Mouse (Mus musculus): ENCODE data around the gene Osbpl10. TPM values are rescaled to one million over a fixed set of nuclear protein-coding genes. Genes with fewer than 3 reads are reported as not detected.
A peak's percentile ranks its signal among the peaks of the same experiment; 100 is the strongest.

The Osbpl10 gene
- 1.4 and 1.6 TPM in 2 replicates for polyA plus RNA-seq (2014; fragmentation: Nextera tagmentation; extraction: Ambion mirVana)

GRCm38 (mm10) chr9:114978281-114979111, at the start of gene Osbpl10:
Osbpl10 (plus strand) TSS chr9:114978569.
- Histone ChIP-seq H3K9me3 (ENCODE audit: control insufficient read depth, low read length) (no peaks in the 10 kb centered on the region), H3K27me3 (ENCODE audit: control insufficient read depth, insufficient read depth, low read length) (peaks cover 5% of the 10 kb centered on the region; the same call in 1 of the 2 replicates), H3K4me2 (ENCODE audit: low read depth) (peak within 1 kb of the TSS; percentile 76), H3K36me3 (ENCODE audit: control insufficient read depth, insufficient read depth, low read length) (no peaks in the 10 kb centered on the region), H3K4me1 (ENCODE audit: control insufficient read depth, insufficient read depth, low read length) (0 out of 2 replicates have a peak, but pooled peaks cover 6% of the 10 kb centered on the region), H3K27ac (ENCODE audit: low read depth, low read length) (peak within 1 kb of the TSS; percentile 75), H3K9ac (ENCODE audit: low read length) (peak within 1 kb of the TSS; percentile 80), H3K4me3 (ENCODE audit: low read depth, low read length) (peak within 1 kb of the TSS; percentile 76)
- DNase-seq (ENCODE audit: low spot score) (peak; percentile 76), ATAC-seq (ENCODE audit: insufficient read depth, low FRiP score, low TSS enrichment) (peak; percentile 90)
- WGBS = under 1% methylated on average over 61 of the region's 86 CpGs

GRCm38 (mm10) chr9:114930464-114931090, 47.8 kb upstream of the Osbpl10 start:
- H3K4me3 ChIP-seq (ENCODE audit: low read depth, low read length) = no peak overlapping the region
- peaks cover 8% of the 10 kb centered on the region; the same call in 1 of the 2 replicates for H3K4me1 ChIP-seq (ENCODE audit: control insufficient read depth, insufficient read depth, low read length)
- H3K9ac ChIP-seq (ENCODE audit: low read length) = no peak overlapping the region
- 86% methylated on average over 9 of the region's 9 CpGs for WGBS
- H3K27ac ChIP-seq (ENCODE audit: low read depth, low read length) = no peak overlapping the region
- ATAC-seq (ENCODE audit: insufficient read depth, low FRiP score, low TSS enrichment) = no peak
- no peaks in the 10 kb centered on the region; the same call in 1 of the 2 replicates for H3K36me3 ChIP-seq (ENCODE audit: control insufficient read depth, insufficient read depth, low read length)
- H3K9me3 ChIP-seq (ENCODE audit: control insufficient read depth, low read length) = no peaks in the 10 kb centered on the region
- DNase-seq (ENCODE audit: low spot score) = no peak
- no peaks in the 10 kb centered on the region for H3K27me3 ChIP-seq (ENCODE audit: control insufficient read depth, insufficient read depth, low read length)
- H3K4me2 ChIP-seq (ENCODE audit: low read depth) = no peak overlapping the region

- Histone ChIP-seq H3K9ac (ENCODE audit: low read length) (peak overlapping the region; percentile 70), H3K27ac (ENCODE audit: low read depth, low read length) (no peak overlapping the region), H3K36me3 (ENCODE audit: control insufficient read depth, insufficient read depth, low read length) (no peaks in the 10 kb centered on the region; the same call in 1 of the 2 replicates), H3K9me3 (ENCODE audit: control insufficient read depth, low read length) (no peaks in the 10 kb centered on the region), H3K4me1 (ENCODE audit: control insufficient read depth, insufficient read depth, low read length) (peaks cover 8% of the 10 kb centered on the region; the same call in 1 of the 2 replicates), H3K4me2 (ENCODE audit: low read depth) (peak overlapping the region; percentile 96), H3K4me3 (ENCODE audit: low read depth, low read length) (peak overlapping the region; percentile 73), H3K27me3 (ENCODE audit: control insufficient read depth, insufficient read depth, low read length) (no peaks in the 10 kb centered on the region)
- DNase-seq (ENCODE audit: low spot score) (no peak), ATAC-seq (ENCODE audit: insufficient read depth, low FRiP score, low TSS enrichment) (no peak)
- 26% methylated on average over 13 of the region's 13 CpGs for WGBS
Observed at GRCm38 (mm10) chr9:114932607-114933006, 45.8 kb upstream of the Osbpl10 start.

GRCm38 (mm10) chr9:114933037-114933722, 45.2 kb upstream of the Osbpl10 start:
- peak; percentile 49 for ATAC-seq (ENCODE audit: insufficient read depth, low FRiP score, low TSS enrichment)
- H3K4me2 ChIP-seq (ENCODE audit: low read depth) = peak overlapping the region; percentile 96
- no peaks in the 10 kb centered on the region for H3K9me3 ChIP-seq (ENCODE audit: control insufficient read depth, low read length)
- under 1% methylated on average over 46 of the region's 50 CpGs for WGBS
- H3K9ac ChIP-seq (ENCODE audit: low read length) = peak overlapping the region; percentile 70
- H3K27ac ChIP-seq (ENCODE audit: low read depth, low read length) = peak overlapping the region; percentile 34
- peak overlapping the region; percentile 73 for H3K4me3 ChIP-seq (ENCODE audit: low read depth, low read length)
- H3K4me1 ChIP-seq (ENCODE audit: control insufficient read depth, insufficient read depth, low read length) = peaks cover 8% of the 10 kb centered on the region; the same call in 1 of the 2 replicates
- DNase-seq (ENCODE audit: low spot score) = peak; percentile 31
- no peaks in the 10 kb centered on the region; the same call in 1 of the 2 replicates for H3K36me3 ChIP-seq (ENCODE audit: control insufficient read depth, insufficient read depth, low read length)
- H3K27me3 ChIP-seq (ENCODE audit: control insufficient read depth, insufficient read depth, low read length) = no peaks in the 10 kb centered on the region

- DNase-seq (ENCODE audit: low spot score) (peak; percentile 94), ATAC-seq (ENCODE audit: insufficient read depth, low FRiP score, low TSS enrichment) (peak; percentile 97)
- Histone ChIP-seq H3K36me3 (ENCODE audit: control insufficient read depth, insufficient read depth, low read length) (no peaks in the 10 kb centered on the region; the same call in 1 of the 2 replicates), H3K27me3 (ENCODE audit: control insufficient read depth, insufficient read depth, low read length) (no peaks in the 10 kb centered on the region), H3K4me1 (ENCODE audit: control insufficient read depth, insufficient read depth, low read length) (peaks cover 8% of the 10 kb centered on the region; the same call in 1 of the 2 replicates), H3K4me3 (ENCODE audit: low read depth, low read length) (peak within 1 kb of the TSS; percentile 73), H3K9ac (ENCODE audit: low read length) (peak within 1 kb of the TSS; percentile 70), H3K27ac (ENCODE audit: low read depth, low read length) (peak within 1 kb of the TSS; percentile 34), H3K9me3 (ENCODE audit: control insufficient read depth, low read length) (no peaks in the 10 kb centered on the region), H3K4me2 (ENCODE audit: low read depth) (peak within 1 kb of the TSS; percentile 96)
- WGBS = 1% methylated on average over 26 of the region's 30 CpGs
Observed at GRCm38 (mm10) chr9:114933723-114934171, 44.6 kb upstream of the Osbpl10 start, which contains the start of gene Gpd1l. Gpd1l (minus strand) TSS chr9:114933987.

- no peak overlapping the region for H3K9ac ChIP-seq (ENCODE audit: low read length)
- peak overlapping the region; percentile 96 for H3K4me2 ChIP-seq (ENCODE audit: low read depth)
- H3K4me3 ChIP-seq (ENCODE audit: low read depth, low read length) = no peak overlapping the region
- ATAC-seq (ENCODE audit: insufficient read depth, low FRiP score, low TSS enrichment) (0 out of 2 replicates have a peak, but pooled peaks have one; percentile 3), DNase-seq (ENCODE audit: low spot score) (no peak)
- H3K36me3 ChIP-seq (ENCODE audit: control insufficient read depth, insufficient read depth, low read length) = no peaks in the 10 kb centered on the region; the same call in 1 of the 2 replicates
- H3K9me3 ChIP-seq (ENCODE audit: control insufficient read depth, low read length) = no peaks in the 10 kb centered on the region
- no peak overlapping the region for H3K27ac ChIP-seq (ENCODE audit: low read depth, low read length)
- 72% methylated on average over 11 of the region's 11 CpGs for WGBS
- no peaks in the 10 kb centered on the region for H3K27me3 ChIP-seq (ENCODE audit: control insufficient read depth, insufficient read depth, low read length)
- peaks cover 8% of the 10 kb centered on the region; the same call in 1 of the 2 replicates for H3K4me1 ChIP-seq (ENCODE audit: control insufficient read depth, insufficient read depth, low read length)
Observed at GRCm38 (mm10) chr9:114934231-114934630, 44.1 kb upstream of the Osbpl10 start.

GRCm38 (mm10) chr9:114935321-114935720, 43.0 kb upstream of the Osbpl10 start:
- Histone ChIP-seq H3K27me3 (ENCODE audit: control insufficient read depth, insufficient read depth, low read length) (no peaks in the 10 kb centered on the region), H3K36me3 (ENCODE audit: control insufficient read depth, insufficient read depth, low read length) (no peaks in the 10 kb centered on the region; the same call in 1 of the 2 replicates), H3K4me2 (ENCODE audit: low read depth) (no peak overlapping the region), H3K4me1 (ENCODE audit: control insufficient read depth, insufficient read depth, low read length) (peaks cover 8% of the 10 kb centered on the region; the same call in 1 of the 2 replicates), H3K4me3 (ENCODE audit: low read depth, low read length) (no peak overlapping the region), H3K27ac (ENCODE audit: low read depth, low read length) (no peak overlapping the region), H3K9ac (ENCODE audit: low read length) (no peak overlapping the region), H3K9me3 (ENCODE audit: control insufficient read depth, low read length) (no peaks in the 10 kb centered on the region)
- whole genome bisulfite sequencing = 74% methylated on average over 4 of the region's 4 CpGs
- no peak for ATAC-seq (ENCODE audit: insufficient read depth, low FRiP score, low TSS enrichment)
- DNase-seq (ENCODE audit: low spot score) = no peak

GRCm38 (mm10) chr9:114936687-114937086, 41.7 kb upstream of the Osbpl10 start:
- peaks cover 8% of the 10 kb centered on the region; the same call in 1 of the 2 replicates for H3K4me1 ChIP-seq (ENCODE audit: control insufficient read depth, insufficient read depth, low read length)
- H3K36me3 ChIP-seq (ENCODE audit: control insufficient read depth, insufficient read depth, low read length) = no peaks in the 10 kb centered on the region
- no peak for ATAC-seq (ENCODE audit: insufficient read depth, low FRiP score, low TSS enrichment)

More at GRCm38 (mm10) chr9:114936687-114937086, 41.7 kb upstream of the Osbpl10 start:
- WGBS = 75% methylated on average over 2 of the region's 2 CpGs
- H3K4me2 ChIP-seq (ENCODE audit: low read depth) = no peak overlapping the region
- H3K27ac ChIP-seq (ENCODE audit: low read depth, low read length) = no peak overlapping the region
- H3K4me3 ChIP-seq (ENCODE audit: low read depth, low read length) = no peak overlapping the region
- DNase-seq (ENCODE audit: low spot score) = no peak
- no peak overlapping the region for H3K9ac ChIP-seq (ENCODE audit: low read length)
- no peaks in the 10 kb centered on the region for H3K9me3 ChIP-seq (ENCODE audit: control insufficient read depth, low read length)
- H3K27me3 ChIP-seq (ENCODE audit: control insufficient read depth, insufficient read depth, low read length) = no peaks in the 10 kb centered on the region
